9 mouse cellular contexts compared by ENCODE assay signal in genomic region chr17:90892327-90893259, GRCm38 (mm10).
DNase-seq lines count a peak whose midpoint lies in the region; ATAC-seq and TF ChIP-seq lines count a peak whose summit lies in the region.
"Had no signal": no experiment of that assay in that cellular context is flagged by ENCODE, and none has a peak within 500 bp of the region (broad histone marks: within the 10 kb centered on the region; RNA-seq: fewer than 3 reads in every experiment).

No protein-coding gene starts in this region.

- no peak overlapping the region for H3K4me3 ChIP-seq in hindbrain, embryonic 11.5 days (ENCODE audit: low read depth, low read length)
- no peak overlapping the region for H3K4me3 ChIP-seq in hindbrain, embryonic 10.5 days
- H3K4me3 ChIP-seq in forebrain, embryonic 10.5 days = no peak overlapping the region
- H3K4me3 ChIP-seq in midbrain, postnatal 0 days (ENCODE audit: low read depth, low read length) = no peak overlapping the region
- H3K4me3 ChIP-seq: lung, embryonic 15.5 days had no signal

- DNase-seq in hindbrain, embryonic 11.5 days (ENCODE audit: low spot score) = peak; percentile 33
- DNase-seq in hindbrain, embryonic 10.5 days (ENCODE audit: low spot score) = no peak
- DNase-seq in forebrain, embryonic 10.5 days (ENCODE audit: extremely low spot score, low spot score) = peak; percentile 41
- DNase-seq in layer of hippocampus, adult 9-10 months (ENCODE audit: low spot score) = peak; percentile 27
- peak; percentile 82 for DNase-seq in midbrain, postnatal 0 days (ENCODE audit: low spot score)
- DNase-seq in spleen, adult 18-20 months = no peak

- H3K27me3 ChIP-seq in hindbrain, embryonic 11.5 days (ENCODE audit: control insufficient read depth, insufficient read depth, low read length) = no peaks in the 10 kb centered on the region
- H3K27me3 ChIP-seq in hindbrain, embryonic 10.5 days (ENCODE audit: insufficient read depth, poor library complexity, severe bottlenecking) = no peaks in the 10 kb centered on the region
- H3K27me3 ChIP-seq in forebrain, embryonic 10.5 days (ENCODE audit: poor library complexity, severe bottlenecking) = no peaks in the 10 kb centered on the region
- no peaks in the 10 kb centered on the region for H3K27me3 ChIP-seq in midbrain, postnatal 0 days (ENCODE audit: insufficient read depth, low read length)
- H3K27me3 ChIP-seq: lung, embryonic 15.5 days had no signal

- H3K4me2 ChIP-seq in hindbrain, embryonic 11.5 days (replicated peaks; ENCODE audit: low read depth, low read length) = no peak overlapping the region
- H3K4me2 ChIP-seq in midbrain, postnatal 0 days (ENCODE audit: low read depth, low read length, poor library complexity, severe bottlenecking) = no peak overlapping the region
- H3K4me2 ChIP-seq: lung, embryonic 15.5 days had no signal

- WGBS in hindbrain, embryonic 11.5 days = 55% methylated on average over 4 of the region's 4 CpGs
- 54% methylated on average over 4 of the region's 4 CpGs for WGBS in hindbrain, embryonic 10.5 days
- WGBS in forebrain, embryonic 10.5 days = 46% methylated on average over 4 of the region's 4 CpGs
- WGBS in midbrain, postnatal 0 days = 44% methylated on average over 4 of the region's 4 CpGs

- H3K36me3 ChIP-seq in hindbrain, embryonic 11.5 days (ENCODE audit: control insufficient read depth, insufficient read depth, low read length) = no peaks in the 10 kb centered on the region
- H3K36me3 ChIP-seq in hindbrain, embryonic 10.5 days = no peaks in the 10 kb centered on the region
- H3K36me3 ChIP-seq in forebrain, embryonic 10.5 days (replicated peaks) = no peaks in the 10 kb centered on the region
- no peaks in the 10 kb centered on the region for H3K36me3 ChIP-seq in midbrain, postnatal 0 days (ENCODE audit: insufficient read depth, low read length)
- H3K36me3 ChIP-seq: lung, embryonic 15.5 days had no signal

- TF ChIP-seq CTCF in midbrain, postnatal 0 days (IDR thresholded peaks at IDR 0.05) = no peak

- no peak overlapping the region for H3K9ac ChIP-seq in hindbrain, embryonic 11.5 days (ENCODE audit: low read depth, low read length)
- H3K9ac ChIP-seq in midbrain, postnatal 0 days (replicated peaks; ENCODE audit: low read length, poor library complexity, severe bottlenecking) = no peak overlapping the region
- H3K9ac ChIP-seq: lung, embryonic 15.5 days had no signal

- no peaks in the 10 kb centered on the region for H3K4me1 ChIP-seq in hindbrain, embryonic 11.5 days (replicated peaks; ENCODE audit: control insufficient read depth, insufficient read depth, low read length)
- no peaks in the 10 kb centered on the region for H3K4me1 ChIP-seq in hindbrain, embryonic 10.5 days (replicated peaks)
- peaks cover 20% of the 10 kb centered on the region for H3K4me1 ChIP-seq in forebrain, embryonic 10.5 days
- H3K4me1 ChIP-seq in midbrain, postnatal 0 days (ENCODE audit: insufficient read depth, low read length) = no peaks in the 10 kb centered on the region
- H3K4me1 ChIP-seq: lung, embryonic 15.5 days had no signal

- no peaks in the 10 kb centered on the region for H3K9me3 ChIP-seq in hindbrain, embryonic 11.5 days (ENCODE audit: control insufficient read depth, low read length)
- H3K9me3 ChIP-seq in hindbrain, embryonic 10.5 days = no peaks in the 10 kb centered on the region
- no peaks in the 10 kb centered on the region for H3K9me3 ChIP-seq in forebrain, embryonic 10.5 days
- no peaks in the 10 kb centered on the region for H3K9me3 ChIP-seq in midbrain, postnatal 0 days (ENCODE audit: low read length)
- H3K9me3 ChIP-seq: lung, embryonic 15.5 days had no signal

- ATAC-seq in hindbrain, embryonic 11.5 days (ENCODE audit: low FRiP score) = peak; percentile 75
- peak; percentile 77 for ATAC-seq in midbrain, postnatal 0 days (ENCODE audit: low FRiP score)
- ATAC-seq in activated CD4-positive, CD25-positive, alpha-beta regulatory T cell, adult 4 months = no peak
- no peak for ATAC-seq in CD4-positive, CD25-positive, alpha-beta regulatory T cell, adult 4 months

- H3K27ac ChIP-seq in hindbrain, embryonic 11.5 days (ENCODE audit: low read depth, low read length) = no peak overlapping the region
- no peak overlapping the region for H3K27ac ChIP-seq in hindbrain, embryonic 10.5 days
- H3K27ac ChIP-seq in forebrain, embryonic 10.5 days = peak overlapping the region; percentile 78
- peak overlapping the region; percentile 69 for H3K27ac ChIP-seq in midbrain, postnatal 0 days (ENCODE audit: low read depth, low read length)
- H3K27ac ChIP-seq: lung, embryonic 15.5 days had no signal

Comparison
In these comparisons a context has a peak if more than half of its experiments do, and no peak if none do; other contexts are left out.
1. DNase-seq: peak in hindbrain, embryonic 11.5 days (single experiment), forebrain, embryonic 10.5 days (single experiment), layer of hippocampus, adult 9-10 months (single experiment) and midbrain, postnatal 0 days (single experiment); none in hindbrain, embryonic 10.5 days (single experiment) and spleen, adult 18-20 months (0 of 2).
2. ATAC-seq: peak in hindbrain, embryonic 11.5 days (single experiment) and midbrain, postnatal 0 days (single experiment); none in activated CD4-positive, CD25-positive, alpha-beta regulatory T cell, adult 4 months (single experiment) and CD4-positive, CD25-positive, alpha-beta regulatory T cell, adult 4 months (single experiment).
3. H3K27ac ChIP-seq: peak in forebrain, embryonic 10.5 days (single experiment) and midbrain, postnatal 0 days (single experiment); none in hindbrain, embryonic 11.5 days (single experiment) and hindbrain, embryonic 10.5 days (single experiment).